Mouse (Mus musculus) testis, adult 2 months (tissue): ENCODE measurements around the gene Lrig2.

Experiments
- CTCF ChIP-seq: fragments of 200-500 bp; IDR thresholded peaks from 2 replicates; pipeline ENCODE4 v1.5.1; 2012; ENCODE audit warnings: low read depth, mild to moderate bottlenecking, inconsistent platforms, low read length, moderate library complexity; ENCODE audit not compliant: control insufficient read depth, insufficient read depth, insufficient replicate concordance
- POLR2A ChIP-seq: fragments of 200-500 bp; IDR thresholded peaks from 2 replicates; pipeline ENCODE4 v1.6.1; 2012; ENCODE audit warnings: low read depth, mild to moderate bottlenecking, inconsistent platforms, low read length, moderate library complexity; ENCODE audit not compliant: control insufficient read depth

DNA sequence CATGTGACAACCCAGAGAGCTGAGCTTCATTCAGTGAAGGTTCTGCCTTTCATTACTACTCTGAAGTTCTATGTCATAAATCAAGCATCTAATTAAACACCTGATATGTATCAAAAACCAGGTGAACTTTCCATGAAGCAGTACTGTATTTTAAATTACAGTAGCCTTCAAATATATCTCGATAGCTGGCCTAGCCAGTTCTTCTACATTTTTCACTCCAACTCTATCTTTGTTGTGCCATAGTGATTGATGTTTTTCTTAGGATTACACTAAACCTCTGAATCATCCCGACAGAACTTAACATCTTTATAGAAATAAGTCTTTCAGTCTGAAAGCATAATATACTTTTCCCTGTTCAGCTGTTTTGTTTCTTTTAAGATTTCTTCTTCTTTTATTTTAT is 2.8 kb upstream of the Lrig2 start:
- TF ChIP-seq POLR2A: no peak
- TF ChIP-seq CTCF: no peak
